Mouse (Mus musculus) NIH3T3 (cell line): ENCODE results near the gene Esrrg.

Source experiments
- DNase-seq: peaks from one replicate; pipeline ENCODE4 v3.0.0-alpha.2; 2012; ENCODE audit warnings: low read depth

Esrrg gene

DNA sequence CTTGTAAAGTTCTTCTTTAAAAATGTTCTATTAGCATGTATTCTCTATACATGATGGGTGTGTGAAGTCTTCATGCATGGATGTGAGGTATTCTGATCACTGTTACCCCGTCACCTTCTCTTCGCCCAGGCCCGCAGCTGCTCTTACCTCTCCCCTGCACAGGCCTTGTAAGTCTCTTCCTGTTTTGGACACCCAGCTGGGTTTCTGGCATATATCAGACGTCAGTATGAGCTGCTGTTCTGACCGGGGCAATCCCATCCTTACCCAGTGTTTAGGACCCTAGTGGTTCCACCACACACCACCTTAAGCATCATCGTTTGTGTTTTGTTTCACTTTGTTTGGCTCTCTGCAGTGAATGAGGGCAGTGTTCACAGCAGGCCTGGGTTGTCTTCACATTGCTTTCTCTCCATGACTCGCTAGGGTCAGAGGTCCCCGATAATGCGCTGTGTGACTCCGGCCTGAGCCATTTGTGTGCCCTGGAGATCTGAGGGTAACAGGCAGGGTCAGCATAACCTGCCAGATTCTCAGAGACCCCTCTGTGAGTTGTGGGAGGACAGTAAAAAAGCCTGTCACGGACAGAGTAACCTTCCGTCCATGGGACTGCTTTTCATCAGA, 471.8 kb downstream of the Esrrg start:
- no peak for DNase-seq

GRCm38 (mm10) chr1:188082665-188083640, 474.4 kb downstream of the Esrrg start:
- DNase-seq, result peak; percentile 32

- no peak for DNase-seq
These were observed 476.7 kb downstream of the Esrrg start for GRCm38 (mm10) chr1:188085116-188085879.

- DNase-seq, result no peak
These were observed 485.1 kb downstream of the Esrrg start for GRCm38 (mm10) chr1:188093724-188094123.

DNA sequence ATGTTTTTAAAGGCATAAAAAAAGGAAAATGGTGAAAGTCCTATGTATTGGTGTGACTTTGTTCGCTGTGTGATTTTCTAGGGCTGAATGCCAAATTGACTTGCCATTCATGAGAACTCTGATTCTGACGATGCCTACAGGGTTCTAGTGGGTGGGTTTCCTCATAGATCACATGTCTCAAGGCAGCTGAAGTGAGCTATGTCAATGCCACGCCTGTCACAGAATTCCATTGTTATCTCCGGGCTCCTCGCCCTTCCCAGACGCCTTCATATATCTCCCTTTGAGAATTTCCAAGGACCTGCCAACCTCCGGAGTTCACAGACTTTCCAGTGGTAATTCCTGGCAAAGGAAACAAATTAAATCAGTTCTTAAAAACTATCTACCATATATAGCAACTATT, 493.2 kb downstream of the Esrrg start:
- no peak for DNase-seq

- no peak for DNase-seq
These were observed 494.6 kb downstream of the Esrrg start for GRCm38 (mm10) chr1:188103179-188103578.

- no peak for DNase-seq
These were observed 496.9 kb downstream of the Esrrg start for GRCm38 (mm10) chr1:188105516-188105915.

- DNase-seq, result no peak
These were observed 499.4 kb downstream of the Esrrg start for GRCm38 (mm10) chr1:188107946-188108345.

DNA sequence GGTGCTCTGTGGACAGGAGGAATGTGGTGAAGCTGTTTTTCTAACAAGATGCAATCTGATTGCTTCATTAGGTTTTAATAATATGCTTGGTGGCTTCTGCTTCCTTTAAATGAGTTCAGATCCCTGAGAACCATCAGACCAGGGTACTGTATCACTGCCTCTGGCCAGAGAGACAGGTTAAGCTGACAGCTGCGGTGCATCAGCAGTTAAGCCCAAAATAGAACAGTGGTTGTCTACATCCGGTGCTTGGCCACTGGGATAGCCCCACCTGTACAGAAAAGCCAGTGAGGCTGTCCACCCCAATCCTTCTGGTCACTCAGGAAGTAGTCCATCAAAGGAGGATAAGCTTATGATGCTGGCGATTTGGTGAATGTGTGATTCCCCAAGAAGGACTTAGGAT, 503.0 kb downstream of the Esrrg start:
- no peak for DNase-seq

DNA sequence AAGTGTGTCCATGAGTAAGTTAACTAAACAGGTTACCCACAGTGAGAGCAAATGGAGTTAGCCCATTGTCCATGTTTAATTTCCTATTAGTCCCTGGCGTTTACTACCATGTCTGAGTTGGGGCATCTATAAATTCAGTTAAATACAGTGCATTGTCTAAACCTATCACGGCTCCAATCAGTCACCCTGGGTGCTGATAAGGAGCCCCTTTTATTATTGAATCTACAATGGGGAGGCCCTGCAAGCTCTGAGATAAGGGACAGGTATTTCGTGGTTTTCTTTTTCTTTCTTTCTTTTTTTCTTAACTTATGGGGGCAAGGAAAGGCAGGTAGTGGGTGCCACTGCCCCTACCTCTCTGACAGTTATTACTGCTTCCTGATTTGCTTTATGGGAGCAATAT, 504.6 kb downstream of the Esrrg start:
- DNase-seq, result no peak

- DNase-seq, result peak; percentile 78
These were observed 509.5 kb downstream of the Esrrg start for GRCm38 (mm10) chr1:188118125-188118524.

DNA sequence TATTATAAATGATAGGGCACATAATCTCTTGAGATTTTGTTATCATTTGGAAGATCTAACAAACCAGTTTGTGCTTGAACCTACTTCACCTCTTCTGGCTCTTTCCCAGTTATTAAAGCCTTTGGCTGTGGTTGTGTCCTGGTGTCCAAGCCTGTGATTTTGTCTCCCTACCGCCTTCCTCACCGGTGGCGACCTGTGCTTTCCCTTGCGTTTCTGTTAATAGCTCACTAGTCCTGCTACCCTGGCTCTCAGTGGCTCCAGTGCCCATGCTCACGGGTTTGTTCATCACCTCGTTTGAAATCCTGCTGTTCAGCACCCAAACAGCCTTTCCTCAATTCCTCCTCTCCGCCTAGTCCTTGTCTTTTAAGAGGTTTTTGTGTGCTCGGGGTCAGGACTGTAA, 511.2 kb downstream of the Esrrg start:
- no peak for DNase-seq

DNA sequence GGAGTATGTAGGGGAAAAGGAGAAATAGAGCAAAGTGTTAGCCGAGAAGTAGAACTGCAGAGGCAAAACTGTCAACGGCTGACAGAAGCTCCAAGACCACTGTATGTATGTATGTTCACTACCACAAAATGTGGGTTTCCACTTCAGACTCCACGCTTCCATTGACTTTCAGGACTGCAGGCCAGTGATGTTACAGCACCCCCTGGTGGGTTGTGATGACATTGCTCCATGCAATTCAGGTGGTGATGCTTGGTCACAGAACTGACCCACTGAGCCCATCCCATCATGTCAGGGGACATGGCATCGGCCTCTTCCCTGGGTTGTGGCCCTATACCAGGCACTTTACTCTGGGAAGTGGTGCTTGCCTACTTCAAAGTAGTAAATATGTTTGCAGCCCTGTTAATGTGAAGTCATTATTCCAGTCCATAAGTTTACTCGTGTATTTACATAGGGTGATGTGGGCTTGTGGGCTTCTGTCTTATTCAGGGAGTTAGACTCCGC, 517.0 kb downstream of the Esrrg start:
- no peak for DNase-seq

DNA sequence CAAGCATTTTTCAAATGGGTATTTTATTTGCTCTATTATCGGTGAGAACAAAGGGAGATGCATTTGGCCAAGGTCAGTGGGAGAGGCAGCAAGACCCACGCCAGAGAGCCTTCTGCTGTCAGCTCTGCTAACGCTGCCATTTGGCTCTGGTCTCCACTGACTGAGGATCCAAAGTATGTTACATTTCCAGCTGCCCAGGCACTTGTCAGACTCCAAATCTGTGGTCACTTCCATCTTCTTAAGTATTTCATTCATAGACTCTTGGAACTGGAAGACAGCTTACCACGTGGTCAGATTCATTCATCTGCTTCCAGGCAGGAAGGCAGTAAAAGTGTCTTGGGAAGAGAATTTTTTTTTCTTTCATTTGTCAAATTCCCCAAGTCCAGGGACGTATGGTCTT, 527.5 kb downstream of the Esrrg start:
- DNase-seq, result no peak

DNA sequence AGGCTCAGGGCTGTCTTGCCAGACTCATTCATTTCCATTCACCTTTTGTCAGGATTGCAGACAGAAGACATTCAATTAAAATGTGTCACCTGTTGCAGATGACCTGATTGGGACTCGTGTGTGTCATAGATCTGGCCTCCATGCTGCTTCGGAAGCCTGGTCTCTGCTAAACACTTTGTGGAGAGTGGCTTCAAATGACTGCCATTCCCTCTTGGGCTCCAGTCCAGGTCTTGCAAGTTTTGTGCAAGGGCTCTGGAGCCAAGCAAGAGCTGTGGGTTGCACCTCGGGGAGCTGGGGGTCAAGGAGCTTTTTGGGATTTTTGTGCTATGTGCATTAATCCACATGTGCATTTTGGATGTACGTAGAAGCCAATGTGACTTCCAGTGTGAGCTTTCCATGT, 530.9 kb downstream of the Esrrg start:
- DNase-seq, result no peak

DNA sequence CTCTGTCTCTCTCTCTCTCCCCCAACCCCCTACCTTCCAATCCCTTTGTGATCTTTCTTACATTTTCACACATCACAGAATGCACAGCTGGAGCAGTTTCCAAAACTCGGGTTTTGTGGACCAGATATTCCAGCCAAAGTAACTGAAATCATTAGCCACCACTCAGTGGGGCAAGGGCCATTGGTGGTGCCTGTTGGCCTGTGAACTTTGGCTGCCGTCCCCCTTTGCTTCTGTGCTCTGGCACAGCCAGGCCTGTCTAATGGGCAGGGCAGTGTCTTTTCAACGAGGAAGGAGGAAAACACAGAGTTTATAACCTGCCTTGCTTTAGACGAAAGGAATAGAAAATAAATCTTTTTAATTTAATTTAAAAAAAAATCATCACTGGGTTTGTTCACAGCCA, 531.6 kb downstream of the Esrrg start:
- DNase-seq, result no peak

GRCm38 (mm10) chr1:188147381-188148156, 539.0 kb downstream of the Esrrg start:
- no peak for DNase-seq

DNA sequence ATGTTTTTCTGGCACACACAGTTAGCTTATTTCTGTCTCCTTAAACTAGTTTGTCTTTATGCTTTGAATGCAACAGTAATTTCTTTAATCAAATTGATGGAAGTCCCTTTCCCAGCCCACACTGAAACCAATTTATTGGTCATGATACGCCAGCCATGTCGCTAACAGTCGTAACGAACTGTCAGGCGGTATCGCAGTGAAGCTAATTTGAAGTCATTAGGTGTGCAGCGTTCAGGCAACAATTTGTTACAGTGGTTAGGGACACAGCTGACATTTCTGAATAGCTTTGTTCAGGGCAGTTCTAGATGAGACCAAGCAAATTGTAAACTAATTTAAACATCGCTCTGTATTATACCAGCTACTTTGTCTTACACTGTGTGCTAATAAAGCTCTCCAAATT, 542.5 kb downstream of the Esrrg start:
- DNase-seq, result no peak

GRCm38 (mm10) chr1:188152011-188152410, 543.4 kb downstream of the Esrrg start:
- no peak for DNase-seq

DNA sequence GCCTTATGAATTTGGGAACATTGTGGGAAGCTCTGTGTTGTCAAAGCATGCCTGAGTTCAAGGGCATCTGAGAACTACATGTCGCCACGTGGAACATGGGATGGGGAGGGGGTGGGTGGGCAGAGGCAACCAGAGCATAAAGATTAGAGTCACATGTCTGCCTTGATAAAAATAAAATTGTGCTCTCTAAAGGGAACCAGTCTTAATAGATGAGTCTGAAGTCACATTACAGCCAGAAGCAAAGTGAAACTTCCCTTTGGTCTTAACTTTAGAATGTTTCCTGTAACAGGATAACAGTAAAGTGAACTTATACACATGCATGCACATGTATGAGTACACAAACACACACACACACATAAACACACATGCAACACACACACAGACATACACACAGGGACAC, 545.1 kb downstream of the Esrrg start:
- no peak for DNase-seq

GRCm38 (mm10) chr1:188154466-188155110, 546.0 kb downstream of the Esrrg start:
- no peak for DNase-seq
